Mouse (Mus musculus): Measurements from ENCODE around the gene Keap1.

DNA sequence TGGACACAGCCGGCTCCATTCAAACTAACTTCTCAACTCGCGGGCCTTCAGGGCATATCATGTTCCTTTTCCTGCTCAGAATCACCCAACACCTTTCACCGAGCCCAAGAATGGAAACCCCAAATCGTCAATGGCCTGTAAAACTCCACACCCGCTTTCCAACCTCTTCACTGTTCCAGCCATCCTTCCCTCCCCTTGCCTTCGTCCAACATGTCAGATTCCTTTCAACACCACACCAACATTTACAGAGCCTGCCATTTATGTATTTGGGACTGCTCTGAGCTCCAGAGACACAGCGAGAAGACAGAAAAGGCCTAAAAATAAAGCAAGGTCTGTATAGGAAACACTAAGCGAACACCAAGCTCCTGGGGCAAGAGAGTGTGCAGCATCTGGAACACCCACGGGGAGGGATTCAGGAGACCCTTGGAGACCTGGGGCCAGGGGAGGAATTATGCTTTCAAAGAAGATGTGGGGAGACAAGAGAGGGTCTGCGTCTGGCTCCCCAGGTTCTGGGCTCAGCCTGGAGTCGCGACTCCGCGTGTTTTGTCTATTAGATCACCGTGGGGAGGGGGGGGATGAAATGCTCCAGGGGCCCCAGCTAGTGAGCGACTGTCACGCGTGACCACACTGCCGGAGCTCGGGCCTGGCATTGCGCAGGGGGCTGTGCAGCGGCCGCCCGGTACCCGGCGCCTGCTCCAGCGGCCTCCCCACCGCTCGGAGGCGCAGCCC, 993 bp downstream of the Keap1 start:
- TF ChIP-seq CTCF (IDR thresholded peaks at IDR 0.05; ENCODE audit: insufficient read depth, low read depth, low read length), result no peak
- TF ChIP-seq POLR2A (IDR thresholded peaks at IDR 0.05; ENCODE audit: insufficient read depth, low read depth, low read length), result no peak

Measured in olfactory bulb, adult 2 months (tissue).